In the genomic region with DNA sequence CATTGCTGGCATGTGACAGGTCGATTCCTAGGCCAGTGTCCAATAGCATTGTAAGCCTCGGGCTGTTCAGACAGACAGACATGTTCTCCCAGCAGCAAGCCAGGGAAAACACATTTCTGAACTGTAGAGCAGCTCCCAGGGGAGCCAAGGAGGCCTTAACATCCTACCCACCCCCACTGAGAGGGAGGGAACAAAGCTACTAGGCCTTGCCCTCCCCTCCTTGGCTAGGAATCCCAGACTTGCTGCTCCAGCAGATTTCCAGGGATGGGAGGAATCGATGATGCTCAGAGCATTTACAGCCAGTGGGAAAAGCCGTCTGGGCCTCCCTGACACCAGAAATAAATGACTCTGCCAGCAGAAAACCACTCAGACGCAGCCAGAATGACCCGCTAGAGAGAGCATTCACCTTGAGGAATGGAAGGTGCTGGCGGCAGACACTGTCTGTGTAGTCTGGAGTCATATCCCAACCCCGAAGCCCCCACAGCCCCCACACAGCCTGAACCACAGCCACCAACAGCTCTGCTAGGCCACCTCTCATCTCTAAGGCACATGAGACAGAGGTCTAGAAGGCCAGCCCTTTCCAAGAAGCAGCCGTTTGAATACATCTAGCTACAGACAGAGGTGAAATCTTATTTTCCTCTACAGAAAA, we compare ENCODE assay signal across 13 mouse cellular contexts. TPM values are rescaled to one million over a fixed set of nuclear protein-coding genes. Genes with fewer than 3 reads are reported as not detected.
DNase-seq lines count a peak whose midpoint lies in the region; ATAC-seq and TF ChIP-seq lines count a peak whose summit lies in the region.
"Had no signal": no experiment of that assay in that cellular context is flagged by ENCODE, and none has a peak within 500 bp of the region (broad histone marks: within the 10 kb centered on the region; RNA-seq: fewer than 3 reads in every experiment).

No protein-coding gene starts in this region.

- H3K4me2 ChIP-seq in neural tube, embryonic 12.5 days (replicated peaks) = no peak overlapping the region
- H3K4me2 ChIP-seq: liver, embryonic 11.5 days had no signal

- no peaks in the 10 kb centered on the region for H3K27me3 ChIP-seq in kidney, adult 2 months (replicated peaks; ENCODE audit: control insufficient read depth, insufficient read depth, low read length)
- no peaks in the 10 kb centered on the region for H3K27me3 ChIP-seq in embryonic facial prominence, embryonic 10.5 days (replicated peaks; ENCODE audit: low read depth, poor library complexity, severe bottlenecking)
- H3K27me3 ChIP-seq in neural tube, embryonic 12.5 days (replicated peaks) = no peaks in the 10 kb centered on the region

- no peak overlapping the region for H3K9ac ChIP-seq in neural tube, embryonic 12.5 days

- TF ChIP-seq POLR2A in kidney, adult 2 months (IDR thresholded peaks at IDR 0.05; ENCODE audit: low read depth, low read length) = no peak

- 57% methylated on average over 9 of the region's 9 CpGs for WGBS in kidney, adult 2 months
- 68% methylated on average over 9 of the region's 9 CpGs for WGBS in embryonic facial prominence, embryonic 10.5 days
- WGBS in neural tube, embryonic 12.5 days = 47% methylated on average over 9 of the region's 9 CpGs

- H3K27ac ChIP-seq in kidney, adult 2 months (ENCODE audit: insufficient read depth, low read depth, low read length) = no peak overlapping the region
- peak overlapping the region; percentile 57 for H3K27ac ChIP-seq in embryonic facial prominence, embryonic 10.5 days (replicated peaks)
- H3K27ac ChIP-seq in neural tube, embryonic 12.5 days = peak overlapping the region; percentile 59; the same call in 1 of the 2 replicates
- H3K27ac ChIP-seq: macrophage had no signal

- no peaks in the 10 kb centered on the region for H3K9me3 ChIP-seq in embryonic facial prominence, embryonic 10.5 days
- H3K9me3 ChIP-seq in neural tube, embryonic 12.5 days = no peaks in the 10 kb centered on the region

- peak; percentile 8 for DNase-seq in kidney, adult 2 months
- no peak for DNase-seq in kidney, adult 11 months
- no peak for DNase-seq in embryonic facial prominence, embryonic 10.5 days (ENCODE audit: low spot score)
- peak; percentile 34 for DNase-seq in kidney, postnatal 10 days
- DNase-seq in c-Kit-positive CD71-positive TER-119-positive erythroid progenitor cells, embryonic 14.5 days (ENCODE audit: low spot score) = no peak
- no peak for DNase-seq in thymus, postnatal 4 days
- DNase-seq in yolk sac, embryonic 10.5 days (ENCODE audit: low spot score) = no peak
- DNase-seq: cerebellum, postnatal 36 days; gastrocnemius, postnatal 36 days had no signal

- no peaks in the 10 kb centered on the region for H3K36me3 ChIP-seq in kidney, adult 2 months (ENCODE audit: control insufficient read depth, insufficient read depth, low read length)
- no peaks in the 10 kb centered on the region for H3K36me3 ChIP-seq in embryonic facial prominence, embryonic 10.5 days (replicated peaks)
- no peaks in the 10 kb centered on the region for H3K36me3 ChIP-seq in neural tube, embryonic 12.5 days

- 0 out of 2 replicates have a peak, but pooled peaks have one; percentile 37 for ATAC-seq in neural tube, embryonic 12.5 days (ENCODE audit: low FRiP score, low read depth)
- ATAC-seq: CD4-positive, CD25-positive, alpha-beta regulatory T cell, adult 4 months had no signal

- no peak overlapping the region for H3K4me3 ChIP-seq in kidney, adult 2 months (ENCODE audit: insufficient read depth, low read depth, low read length)
- no peak overlapping the region for H3K4me3 ChIP-seq in embryonic facial prominence, embryonic 10.5 days
- no peak overlapping the region for H3K4me3 ChIP-seq in neural tube, embryonic 12.5 days

- no peak for TF ChIP-seq CTCF in kidney, adult 2 months (conservative IDR thresholded peaks at IDR 0.05; ENCODE audit: insufficient read depth, insufficient read length, low read depth, low read length)

- no peaks in the 10 kb centered on the region for H3K4me1 ChIP-seq in kidney, adult 2 months (ENCODE audit: control insufficient read depth, insufficient read depth, low read length)
- peaks cover 30% of the 10 kb centered on the region for H3K4me1 ChIP-seq in embryonic facial prominence, embryonic 10.5 days
- peaks cover 13% of the 10 kb centered on the region for H3K4me1 ChIP-seq in neural tube, embryonic 12.5 days

RNA-seq across cellular contexts. Expression of gene Adpgk, which starts 31.4 kb away (rescaled TPM):
- 7.8 and 10.9 TPM in 2 replicates for polyA plus RNA-seq in kidney, adult 2 months (2012; rRNA removed)
- 45.0 and 46.5 TPM in 2 replicates for polyA plus RNA-seq in embryonic facial prominence, embryonic 10.5 days (2016; fragmentation: Nextera tagmentation; extraction: Ambion mirVana)
- polyA plus RNA-seq in neural tube, embryonic 12.5 days (2016; fragmentation: Nextera tagmentation; extraction: Ambion mirVana) = 34.2 and 37.1 TPM in 2 replicates

Comparison
In these comparisons a context has a peak if more than half of its experiments do, and no peak if none do; other contexts are left out.
1. DNase-seq: peak in kidney, adult 2 months (single experiment) and kidney, postnatal 10 days (single experiment); none in kidney, adult 11 months (single experiment), embryonic facial prominence, embryonic 10.5 days (single experiment), c-Kit-positive CD71-positive TER-119-positive erythroid progenitor cells, embryonic 14.5 days (single experiment), thymus, postnatal 4 days (single experiment) and yolk sac, embryonic 10.5 days (single experiment).